Mouse (Mus musculus): Measurements from ENCODE around the gene Klk1b9. TPM values are rescaled to one million over a fixed set of nuclear protein-coding genes. Genes with fewer than 3 reads are reported as not detected.
"Not testable (repeated sequence)": the region's sequence is repeated elsewhere in the genome, so short reads cannot be mapped to it uniquely, and the experiment has no call there.

Klk1b9 gene
- not detected in 2 replicates for polyA plus RNA-seq (2016; fragmentation: Nextera tagmentation; extraction: Ambion mirVana)

DNA sequence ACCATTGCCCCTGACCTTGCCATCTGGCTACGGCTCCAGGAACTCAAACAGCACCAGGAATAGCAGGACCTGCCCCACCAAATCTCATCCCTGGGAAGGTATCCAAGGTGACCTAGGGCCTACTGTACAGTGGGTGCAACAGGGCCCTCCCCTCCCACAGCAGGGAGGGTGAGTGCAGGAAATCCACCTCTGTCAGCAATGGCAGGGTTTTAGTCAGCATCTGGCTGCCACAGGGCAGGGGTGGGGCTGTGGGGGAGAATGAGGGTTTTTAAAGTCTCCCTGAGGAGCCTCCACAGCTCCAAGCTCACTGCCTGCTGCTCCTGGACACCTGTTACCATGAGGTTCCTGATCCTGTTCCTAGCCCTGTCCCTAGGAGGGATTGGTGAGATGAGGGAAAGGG, at the start of gene Klk1b9:
TSS of gene Klk1b9 (plus strand) at position 301 of the 400 bp plus-strand sequence.
- H3K27ac ChIP-seq; H3K27me3 ChIP-seq (ENCODE audit: poor library complexity, severe bottlenecking); H3K9me3 ChIP-seq; H3K4me1 ChIP-seq; H3K36me3 ChIP-seq (replicated peaks); H3K4me3 ChIP-seq; DNase-seq (ENCODE audit: extremely low spot score, low spot score): not testable (repeated sequence)
- 76% methylated on average over 1 of the region's 1 CpGs for WGBS

DNA sequence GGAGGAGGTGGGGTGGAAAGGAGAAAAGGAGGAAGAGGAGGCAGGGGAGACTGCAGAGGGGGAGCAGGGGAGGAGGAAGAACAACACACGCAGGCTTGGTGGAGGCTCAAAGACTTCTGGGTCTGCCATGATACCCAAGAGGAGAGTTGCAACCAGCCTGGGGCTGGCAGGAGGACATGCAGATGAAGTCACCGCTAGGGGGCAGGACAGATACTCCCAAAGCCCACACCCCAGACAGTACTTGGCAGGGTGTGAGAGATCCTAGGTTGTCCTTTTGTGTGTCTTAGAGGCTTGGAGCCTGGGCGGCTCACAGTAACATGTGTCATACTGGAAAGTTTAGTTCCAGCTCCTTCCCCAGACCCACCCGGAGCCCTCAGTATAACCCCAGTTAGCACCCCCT, 47.3 kb upstream of the Klk1b9 start:
- Histone ChIP-seq H3K27ac (no peak overlapping the region), H3K4me1 (no peaks in the 10 kb centered on the region), H3K36me3 (replicated peaks) (no peaks in the 10 kb centered on the region), H3K9me3 (no peaks in the 10 kb centered on the region), H3K27me3 (ENCODE audit: poor library complexity, severe bottlenecking) (no peaks in the 10 kb centered on the region), H3K4me3 (no peak overlapping the region)
- 54% methylated on average over 4 of the region's 4 CpGs for WGBS
- DNase-seq (ENCODE audit: extremely low spot score, low spot score): no peak

DNA sequence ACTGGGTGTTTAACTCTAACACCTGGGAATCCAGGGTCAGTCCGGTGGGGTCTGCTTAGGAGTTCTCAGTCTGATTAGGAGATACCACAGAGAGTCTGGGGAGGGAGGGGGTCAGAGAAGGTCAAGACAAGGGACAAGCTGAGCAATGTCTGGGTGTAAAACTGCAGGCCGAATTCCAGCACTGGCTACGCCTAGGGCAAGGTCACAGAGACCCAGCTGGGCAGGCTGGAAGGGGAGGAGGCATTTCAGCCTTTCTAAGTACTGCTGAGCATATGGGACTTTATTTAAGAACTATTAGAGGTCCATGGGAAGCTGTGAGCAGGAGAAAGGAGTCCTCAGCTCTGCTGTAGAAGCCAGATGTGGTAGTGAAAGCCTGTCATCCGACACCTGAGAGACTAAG, 43.5 kb upstream of the Klk1b9 start:
- no peak overlapping the region for H3K27ac ChIP-seq
- H3K36me3 ChIP-seq (replicated peaks): no peaks in the 10 kb centered on the region
- no peaks in the 10 kb centered on the region for H3K4me1 ChIP-seq
- no peak for DNase-seq (ENCODE audit: extremely low spot score, low spot score)
- no peaks in the 10 kb centered on the region for H3K27me3 ChIP-seq (ENCODE audit: poor library complexity, severe bottlenecking)
- H3K9me3 ChIP-seq: no peaks in the 10 kb centered on the region
- 64% methylated on average over 4 of the region's 4 CpGs for WGBS
- H3K4me3 ChIP-seq: no peak overlapping the region

DNA sequence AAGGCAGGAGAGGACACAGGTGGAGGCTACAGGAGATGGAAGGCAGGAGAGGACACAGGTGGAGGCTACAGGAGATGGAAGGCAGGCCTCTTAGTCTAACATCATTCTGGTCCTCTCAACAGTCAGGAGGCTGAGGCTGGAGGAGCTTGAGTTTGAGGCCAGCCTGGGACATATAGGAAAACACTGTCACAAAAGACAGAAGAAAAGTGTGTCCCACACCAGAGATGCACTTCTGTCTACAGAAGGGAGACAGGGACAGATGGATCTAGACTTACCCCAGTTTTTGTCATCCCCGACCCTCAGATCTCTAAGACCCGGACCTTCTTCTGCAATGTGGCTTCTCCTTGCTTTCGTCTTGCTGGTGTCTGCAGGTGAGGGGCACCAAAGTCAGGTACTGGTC, 42.4 kb upstream of the Klk1b9 start, which contains the start of gene Klk15:
TSS of gene Klk15 (plus strand) at position 301 of the 400 bp plus-strand sequence.
- Histone ChIP-seq H3K36me3 (replicated peaks) (no peaks in the 10 kb centered on the region), H3K9me3 (no peaks in the 10 kb centered on the region), H3K4me3 (no peak within 1 kb of the TSS), H3K4me1 (no peaks in the 10 kb centered on the region), H3K27me3 (ENCODE audit: poor library complexity, severe bottlenecking) (no peaks in the 10 kb centered on the region), H3K27ac (no peak within 1 kb of the TSS)
- 90% methylated on average over 3 of the region's 3 CpGs for WGBS
- DNase-seq (ENCODE audit: extremely low spot score, low spot score): no peak

DNA sequence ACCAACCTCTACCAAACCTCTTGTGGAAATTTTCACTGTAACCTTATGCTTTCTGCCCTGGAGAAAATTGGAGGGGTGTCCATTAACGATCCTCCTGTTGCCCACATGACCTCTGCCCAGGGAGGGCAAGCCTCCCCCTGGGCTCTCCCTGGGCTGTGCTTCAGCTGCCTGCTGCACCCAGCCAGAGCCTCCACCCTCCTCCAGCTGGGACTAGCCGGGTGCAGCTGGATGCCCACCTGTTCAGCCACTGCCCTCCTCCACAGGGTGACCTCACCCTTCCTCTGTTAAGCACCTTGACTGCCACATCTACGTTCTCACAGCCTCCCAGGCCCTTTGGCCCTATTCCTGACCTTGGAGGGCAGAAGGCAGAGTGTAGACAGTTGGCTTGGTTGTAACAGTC, 41.1 kb upstream of the Klk1b9 start:
- WGBS: 71% methylated on average over 3 of the region's 3 CpGs

DNA sequence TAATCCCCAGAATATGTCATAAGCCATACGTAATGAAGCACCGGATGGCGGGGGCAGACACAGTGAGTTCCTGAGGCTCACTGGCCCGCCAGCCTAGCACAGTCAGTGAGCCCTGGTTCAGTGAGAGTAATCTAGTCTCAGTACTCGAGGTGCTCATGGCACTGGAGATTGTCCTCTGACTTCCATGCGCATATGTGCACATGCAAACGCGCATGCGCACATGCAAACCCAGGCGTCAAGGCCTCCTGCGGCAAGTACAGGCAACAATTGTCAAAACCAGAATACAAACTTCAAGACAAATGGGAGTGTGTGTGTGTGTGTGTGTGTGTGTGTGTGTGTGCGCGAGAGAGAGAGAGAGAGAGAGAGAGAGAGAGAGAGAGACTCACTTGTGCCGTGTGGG, 39.3 kb upstream of the Klk1b9 start:
- H3K27ac ChIP-seq: no peak overlapping the region
- no peak for DNase-seq (ENCODE audit: extremely low spot score, low spot score)
- H3K9me3 ChIP-seq: no peaks in the 10 kb centered on the region
- H3K36me3 ChIP-seq (replicated peaks): no peaks in the 10 kb centered on the region
- 86% methylated on average over 14 of the region's 14 CpGs for WGBS
- H3K4me3 ChIP-seq: no peak overlapping the region
- no peaks in the 10 kb centered on the region for H3K4me1 ChIP-seq
- no peaks in the 10 kb centered on the region for H3K27me3 ChIP-seq (ENCODE audit: poor library complexity, severe bottlenecking)

More for the DNA sequence above, 41.1 kb upstream of the Klk1b9 start:
- H3K36me3 ChIP-seq (replicated peaks): no peaks in the 10 kb centered on the region
- DNase-seq (ENCODE audit: extremely low spot score, low spot score): no peak
- H3K4me3 ChIP-seq: no peak overlapping the region
- no peak overlapping the region for H3K27ac ChIP-seq
- H3K4me1 ChIP-seq: no peaks in the 10 kb centered on the region
- H3K9me3 ChIP-seq: no peaks in the 10 kb centered on the region
- no peaks in the 10 kb centered on the region for H3K27me3 ChIP-seq (ENCODE audit: poor library complexity, severe bottlenecking)

DNA sequence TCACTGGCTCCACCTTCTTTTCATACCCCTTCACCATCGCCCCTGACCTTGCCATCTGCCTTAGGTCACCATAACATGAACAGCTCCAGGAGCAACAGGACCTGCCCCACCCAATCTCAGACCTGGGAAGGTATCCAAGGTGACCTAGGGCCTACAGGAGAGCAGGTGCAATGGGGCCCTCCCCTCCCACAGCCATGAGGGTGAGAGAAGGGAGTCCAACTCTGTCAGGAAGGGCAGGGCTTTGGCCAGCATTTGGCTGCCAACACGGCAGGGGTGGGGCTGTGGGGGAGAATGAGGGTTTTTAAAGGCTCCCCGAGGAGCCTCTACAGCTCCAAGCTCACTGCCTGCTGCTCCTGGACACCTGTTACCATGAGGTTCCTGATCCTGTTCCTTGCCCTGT, 33.6 kb upstream of the Klk1b9 start:
- H3K27ac ChIP-seq; H3K4me3 ChIP-seq; H3K36me3 ChIP-seq (replicated peaks); H3K9me3 ChIP-seq; H3K4me1 ChIP-seq; DNase-seq (ENCODE audit: extremely low spot score, low spot score); H3K27me3 ChIP-seq (ENCODE audit: poor library complexity, severe bottlenecking): not testable (repeated sequence)
- 86% methylated on average over 3 of the region's 3 CpGs for WGBS

DNA sequence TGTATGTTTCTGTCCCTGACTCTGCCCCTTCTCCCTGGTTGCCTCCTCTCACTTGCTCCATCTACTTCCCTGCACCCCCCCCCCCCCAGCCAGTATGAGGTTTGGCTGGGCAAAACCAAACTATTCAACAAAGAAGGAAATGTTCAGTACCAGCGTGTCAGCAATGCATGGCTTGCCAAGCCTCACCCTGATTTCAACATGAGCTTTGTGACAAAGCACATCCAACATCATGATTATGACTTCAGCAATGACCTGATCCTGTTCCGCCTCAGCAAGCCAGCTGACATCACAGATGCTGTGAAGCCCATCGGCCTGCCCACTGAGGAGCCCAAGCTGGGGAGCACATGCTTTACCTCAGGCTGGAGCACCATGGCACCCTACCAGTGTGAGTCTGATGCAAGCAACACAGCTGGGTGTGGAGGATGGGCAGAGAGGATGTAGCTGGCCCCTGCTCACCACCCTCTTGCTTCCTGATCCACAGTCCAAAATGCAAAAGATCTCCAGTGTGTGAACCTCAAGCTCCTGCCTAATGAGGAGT, 31.1 kb upstream of the Klk1b9 start:
- Histone ChIP-seq H3K27ac (no peak overlapping the region), H3K4me1 (no peaks in the 10 kb centered on the region), H3K4me3 (no peak overlapping the region), H3K36me3 (replicated peaks) (no peaks in the 10 kb centered on the region), H3K27me3 (ENCODE audit: poor library complexity, severe bottlenecking) (no peaks in the 10 kb centered on the region), H3K9me3 (no peaks in the 10 kb centered on the region)
- 88% methylated on average over 3 of the region's 3 CpGs for WGBS
- no peak for DNase-seq (ENCODE audit: extremely low spot score, low spot score)

DNA sequence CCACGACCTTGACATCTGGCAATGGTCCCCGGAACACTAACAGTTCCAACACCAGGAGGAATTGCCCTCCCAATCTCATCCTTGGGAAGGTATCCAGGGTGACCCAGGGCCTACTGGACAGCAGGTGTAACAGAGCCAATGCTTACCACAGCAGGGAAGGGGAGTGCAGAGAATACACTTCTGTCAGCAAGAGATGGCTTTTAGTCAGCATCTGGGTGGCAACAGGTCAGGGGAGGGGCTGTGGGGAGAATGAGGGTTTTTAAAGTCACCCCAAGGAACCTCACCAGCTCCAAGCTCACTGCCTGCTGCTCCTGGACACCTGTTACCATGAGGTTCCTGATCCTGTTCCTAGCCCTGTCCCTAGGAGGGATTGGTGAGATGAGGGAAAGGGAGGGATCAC, 25.5 kb upstream of the Klk1b9 start, which contains the start of gene Klk1b8:
TSS of gene Klk1b8 (plus strand) at position 301 of the 400 bp plus-strand sequence.
- 86% methylated on average over 2 of the region's 2 CpGs for WGBS

DNA sequence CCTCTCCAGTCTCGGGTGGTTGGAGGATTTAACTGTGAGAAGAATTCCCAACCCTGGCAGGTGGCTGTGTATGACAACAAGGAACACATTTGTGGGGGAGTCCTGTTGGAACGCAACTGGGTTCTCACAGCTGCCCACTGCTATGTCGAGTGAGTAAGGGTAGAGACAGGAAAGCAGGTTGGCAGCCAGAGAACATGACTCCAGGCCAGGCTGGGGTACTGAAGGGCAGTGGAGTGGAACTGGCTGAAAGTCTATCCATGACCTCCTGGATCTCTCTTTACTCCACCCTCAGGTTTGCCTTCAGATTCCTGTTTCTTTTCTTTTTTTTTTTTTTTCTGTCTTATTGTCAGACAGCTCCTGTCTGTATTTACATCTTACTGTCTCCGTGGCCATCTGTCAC, 23.2 kb upstream of the Klk1b9 start:
- 78% methylated on average over 4 of the region's 4 CpGs for WGBS
- Histone ChIP-seq H3K4me3 (no peak overlapping the region), H3K27me3 (ENCODE audit: poor library complexity, severe bottlenecking) (no peaks in the 10 kb centered on the region), H3K9me3 (no peaks in the 10 kb centered on the region), H3K27ac (no peak overlapping the region), H3K36me3 (replicated peaks) (no peaks in the 10 kb centered on the region), H3K4me1 (no peaks in the 10 kb centered on the region)
- DNase-seq (ENCODE audit: extremely low spot score, low spot score): no peak

More for the DNA sequence above, 25.5 kb upstream of the Klk1b9 start, which contains the start of gene Klk1b8:
- DNase-seq (ENCODE audit: extremely low spot score, low spot score): no peak
- no peak within 1 kb of the TSS for H3K4me3 ChIP-seq
- H3K4me1 ChIP-seq: no peaks in the 10 kb centered on the region
- H3K36me3 ChIP-seq (replicated peaks): no peaks in the 10 kb centered on the region
- no peaks in the 10 kb centered on the region for H3K9me3 ChIP-seq
- H3K27ac ChIP-seq: no peak within 1 kb of the TSS
- no peaks in the 10 kb centered on the region for H3K27me3 ChIP-seq (ENCODE audit: poor library complexity, severe bottlenecking)

DNA sequence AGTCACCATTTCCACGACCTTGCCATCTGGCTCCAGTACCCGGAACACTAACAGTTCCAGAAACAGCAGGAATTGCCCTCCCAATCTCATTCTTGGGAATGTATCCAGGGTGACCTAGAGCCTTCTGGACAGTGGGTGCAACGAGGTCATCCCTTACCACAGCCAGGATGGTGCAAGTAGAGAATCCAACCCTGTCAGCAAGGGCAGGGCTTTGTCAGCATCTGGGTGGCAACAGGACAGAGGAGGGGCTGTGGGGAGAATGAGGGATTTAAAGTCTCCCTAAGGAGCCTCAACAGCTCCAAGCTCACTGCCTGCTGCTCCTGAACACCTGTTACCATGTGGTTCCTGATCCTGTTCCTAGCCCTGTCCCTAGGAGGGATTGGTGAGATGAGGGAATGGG, 9.4 kb upstream of the Klk1b9 start, which contains the start of gene Klk1b1:
TSS of gene Klk1b1 (plus strand) at position 301 of the 400 bp plus-strand sequence.
- Histone ChIP-seq H3K4me3 (no peak within 1 kb of the TSS), H3K36me3 (replicated peaks) (no peaks in the 10 kb centered on the region), H3K4me1 (no peaks in the 10 kb centered on the region), H3K27me3 (ENCODE audit: poor library complexity, severe bottlenecking) (no peaks in the 10 kb centered on the region), H3K27ac (no peak within 1 kb of the TSS), H3K9me3 (no peaks in the 10 kb centered on the region)
- WGBS: 73% methylated on average over 3 of the region's 3 CpGs
- DNase-seq (ENCODE audit: extremely low spot score, low spot score): no peak

DNA sequence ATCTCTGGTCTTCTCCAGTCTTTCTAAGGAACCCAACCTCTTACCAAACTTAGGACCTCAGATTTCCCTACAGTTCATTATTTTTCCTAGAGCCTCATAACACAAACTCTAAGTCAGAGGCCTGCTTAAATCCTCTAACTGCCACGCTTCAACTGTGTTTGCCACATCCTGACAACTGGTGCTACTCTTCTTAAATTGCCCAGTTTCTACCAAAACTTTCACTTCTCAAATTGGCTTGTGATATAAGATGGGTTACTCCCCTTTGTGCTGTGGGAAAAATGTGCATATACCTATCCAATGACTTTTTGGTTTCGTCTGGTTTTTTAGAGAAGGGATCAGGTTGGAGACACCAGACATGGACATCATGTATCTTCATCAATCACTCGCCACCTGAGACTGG, 8.8 kb upstream of the Klk1b9 start:
- Histone ChIP-seq H3K27me3 (ENCODE audit: poor library complexity, severe bottlenecking) (no peaks in the 10 kb centered on the region), H3K4me1 (no peaks in the 10 kb centered on the region), H3K4me3 (no peak overlapping the region), H3K36me3 (replicated peaks) (no peaks in the 10 kb centered on the region), H3K9me3 (no peaks in the 10 kb centered on the region), H3K27ac (no peak overlapping the region)
- whole genome bisulfite sequencing: 84% methylated on average over 3 of the region's 3 CpGs
- no peak for DNase-seq (ENCODE audit: extremely low spot score, low spot score)

DNA sequence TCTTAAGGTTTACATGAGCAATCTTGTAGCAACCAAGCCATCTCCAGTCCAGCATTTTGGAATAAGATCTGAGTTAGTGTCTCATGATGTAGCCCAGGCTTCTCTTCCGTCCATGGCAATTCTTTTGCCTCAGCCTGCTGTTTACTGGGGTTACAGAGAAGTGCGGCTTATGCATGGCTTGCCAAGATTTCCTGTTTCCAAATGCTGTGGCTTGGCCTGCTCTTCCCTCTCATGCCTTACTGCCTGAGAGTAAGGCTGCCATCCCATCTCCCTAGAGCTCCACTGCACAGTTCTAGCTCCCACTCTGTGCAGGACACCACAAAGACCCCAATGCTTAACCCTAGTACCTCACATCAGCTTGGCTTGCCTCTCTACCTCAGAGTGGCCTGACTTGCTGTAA, 8.2 kb upstream of the Klk1b9 start:
- Histone ChIP-seq H3K27me3 (ENCODE audit: poor library complexity, severe bottlenecking) (no peaks in the 10 kb centered on the region), H3K4me1 (no peaks in the 10 kb centered on the region), H3K36me3 (replicated peaks) (no peaks in the 10 kb centered on the region), H3K27ac (no peak overlapping the region), H3K4me3 (no peak overlapping the region), H3K9me3 (no peaks in the 10 kb centered on the region)
- no peak for DNase-seq (ENCODE audit: extremely low spot score, low spot score)
- 86% methylated on average over 2 of the region's 2 CpGs for WGBS

DNA sequence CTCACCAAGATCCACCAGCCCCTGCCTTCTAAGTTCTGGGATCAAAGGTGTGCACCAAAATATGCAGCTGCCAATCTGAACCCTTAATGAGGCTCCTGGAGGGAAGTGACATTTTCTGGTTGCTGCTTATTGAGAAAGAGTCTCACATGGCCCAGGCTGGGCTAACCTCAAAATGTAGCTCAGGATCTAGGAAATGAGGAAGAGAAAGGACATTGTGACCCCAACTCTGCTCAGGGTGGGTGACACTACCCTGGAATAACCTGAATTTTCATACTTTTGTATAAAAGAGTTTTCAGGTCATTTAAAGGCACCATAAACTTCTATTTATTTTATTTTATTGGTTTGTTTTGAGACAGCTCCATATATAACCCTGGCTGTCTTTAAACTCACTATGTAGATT, 9.8 kb downstream of the Klk1b9 start:
- no peaks in the 10 kb centered on the region for H3K4me1 ChIP-seq
- H3K27me3 ChIP-seq (ENCODE audit: poor library complexity, severe bottlenecking): no peaks in the 10 kb centered on the region
- no peaks in the 10 kb centered on the region for H3K36me3 ChIP-seq (replicated peaks)
- H3K9me3 ChIP-seq: no peaks in the 10 kb centered on the region
- H3K4me3 ChIP-seq: no peak overlapping the region
- DNase-seq (ENCODE audit: extremely low spot score, low spot score): no peak
- no peak overlapping the region for H3K27ac ChIP-seq

Measured in forebrain, embryonic 10.5 days (tissue).